Mouse (Mus musculus): Measurements from ENCODE around the gene Sfta2. TPM values are rescaled to one million over a fixed set of nuclear protein-coding genes. Genes with fewer than 3 reads are reported as not detected.

The Sfta2 gene
- polyA plus RNA-seq, 1 experiment from 2014 or later: not detected

DNA sequence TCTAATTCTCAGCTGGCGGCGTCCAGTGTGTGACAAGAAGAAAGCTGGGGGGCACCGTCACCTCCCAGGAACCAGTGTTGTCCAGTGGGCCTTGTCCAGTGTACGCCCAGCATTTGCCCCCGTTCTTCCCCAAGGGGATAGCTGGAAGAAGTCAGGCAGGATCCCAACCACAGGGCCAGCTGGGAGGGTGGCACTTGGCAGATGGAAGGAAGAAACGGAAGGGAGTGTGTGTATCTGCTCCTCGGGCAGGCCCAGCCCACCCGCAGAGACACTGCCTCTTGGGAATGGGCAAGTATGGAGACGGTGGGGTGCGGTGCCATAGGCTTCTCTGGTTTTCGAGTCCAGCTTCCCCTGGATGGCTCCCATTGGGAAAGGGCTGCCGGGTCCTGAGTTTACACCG lies 80.6 kb downstream of the Sfta2 start:
- H3K27me3 ChIP-seq (replicated peaks; ENCODE audit: control insufficient read depth, insufficient read depth, low read length): no peaks in the 10 kb centered on the region
- no peaks in the 10 kb centered on the region for H3K9me3 ChIP-seq (ENCODE audit: control insufficient read depth, low read length)
- no peaks in the 10 kb centered on the region for H3K4me1 ChIP-seq (replicated peaks; ENCODE audit: control insufficient read depth, insufficient read depth, low read length)
- H3K9ac ChIP-seq (replicated peaks; ENCODE audit: low read depth, low read length): no peak overlapping the region
- WGBS: 84% methylated on average over 13 of the region's 13 CpGs
- H3K4me2 ChIP-seq (ENCODE audit: low read length): no peak overlapping the region
- H3K4me3 ChIP-seq (replicated peaks; ENCODE audit: low read length): no peak overlapping the region
- H3K27ac ChIP-seq (ENCODE audit: low read length): no peak overlapping the region
- ATAC-seq: no peak
- H3K36me3 ChIP-seq (ENCODE audit: control insufficient read depth, insufficient read depth): peaks cover 29% of the 10 kb centered on the region

- no peaks in the 10 kb centered on the region for H3K4me1 ChIP-seq (replicated peaks; ENCODE audit: control insufficient read depth, insufficient read depth, low read length)
- ATAC-seq: no peak
- H3K9ac ChIP-seq (replicated peaks; ENCODE audit: low read depth, low read length): no peak overlapping the region
- 59% methylated on average over 9 of the region's 9 CpGs for WGBS
- H3K4me2 ChIP-seq (ENCODE audit: low read length): no peak overlapping the region
- no peak overlapping the region for H3K27ac ChIP-seq (ENCODE audit: low read length)
- no peaks in the 10 kb centered on the region for H3K27me3 ChIP-seq (replicated peaks; ENCODE audit: control insufficient read depth, insufficient read depth, low read length)
- H3K9me3 ChIP-seq (ENCODE audit: control insufficient read depth, low read length): no peaks in the 10 kb centered on the region
- no peak overlapping the region for H3K4me3 ChIP-seq (replicated peaks; ENCODE audit: low read length)
- H3K36me3 ChIP-seq (ENCODE audit: control insufficient read depth, insufficient read depth): peaks cover 50% of the 10 kb centered on the region
These were observed 83.7 kb downstream of the Sfta2 start for GRCm38 (mm10) chr17:35685061-35685460.

DNA sequence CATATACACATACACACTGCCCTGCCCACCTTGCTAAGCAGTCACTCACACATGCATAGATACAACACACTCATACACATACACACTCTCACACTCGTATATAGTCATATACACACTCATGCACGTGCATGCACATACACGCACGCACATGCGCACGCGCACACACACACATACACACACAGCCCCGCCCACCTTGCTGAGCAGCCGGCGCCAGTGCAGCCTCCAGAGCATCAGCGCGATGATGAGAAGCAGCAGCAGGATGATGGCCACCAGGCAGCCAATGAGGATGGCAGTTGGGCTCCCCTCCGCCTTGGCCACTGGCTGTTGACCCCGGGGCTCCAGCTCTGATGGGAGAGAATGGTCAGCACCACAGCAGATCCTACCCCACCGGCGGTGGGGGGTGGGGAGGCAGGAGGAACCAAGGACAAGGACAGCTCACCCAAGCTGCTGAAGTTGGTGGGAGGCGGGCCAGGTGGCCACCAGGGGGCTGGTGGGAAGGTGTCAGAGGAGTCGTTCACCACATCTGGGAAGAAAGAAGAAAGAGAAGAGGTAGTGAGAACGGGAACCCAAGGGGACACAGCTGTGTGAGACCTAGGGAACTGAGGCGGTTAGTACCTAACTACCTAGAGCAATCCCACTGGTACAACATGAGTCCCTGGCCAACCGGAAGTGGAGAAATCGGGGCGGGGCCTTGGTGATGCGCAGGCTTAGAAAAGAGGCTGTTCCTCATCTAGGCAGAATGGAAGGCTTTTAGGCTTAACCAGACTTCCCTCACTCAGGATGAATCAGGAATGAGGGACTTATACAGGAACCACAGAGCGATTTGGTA lies 87.2 kb downstream of the Sfta2 start:
- Histone ChIP-seq H3K36me3 (ENCODE audit: control insufficient read depth, insufficient read depth) (peaks cover 62% of the 10 kb centered on the region), H3K4me3 (replicated peaks; ENCODE audit: low read length) (no peak overlapping the region), H3K4me1 (replicated peaks; ENCODE audit: control insufficient read depth, insufficient read depth, low read length) (no peaks in the 10 kb centered on the region), H3K4me2 (ENCODE audit: low read length) (no peak overlapping the region), H3K27ac (ENCODE audit: low read length) (no peak overlapping the region), H3K9me3 (ENCODE audit: control insufficient read depth, low read length) (no peaks in the 10 kb centered on the region), H3K9ac (replicated peaks; ENCODE audit: low read depth, low read length) (no peak overlapping the region), H3K27me3 (replicated peaks; ENCODE audit: control insufficient read depth, insufficient read depth, low read length) (no peaks in the 10 kb centered on the region)
- 91% methylated on average over 25 of the region's 25 CpGs for WGBS
- ATAC-seq: no peak

- Histone ChIP-seq H3K36me3 (ENCODE audit: control insufficient read depth, insufficient read depth) (peaks cover 53% of the 10 kb centered on the region), H3K9me3 (ENCODE audit: control insufficient read depth, low read length) (no peaks in the 10 kb centered on the region)
- WGBS: 89% methylated on average over 18 of the region's 18 CpGs
These were observed 88.7 kb downstream of the Sfta2 start for GRCm38 (mm10) chr17:35689936-35690645.

GRCm38 (mm10) chr17:35691811-35692210 lies 90.5 kb downstream of the Sfta2 start:
- WGBS: 88% methylated on average over 4 of the region's 4 CpGs
- no peaks in the 10 kb centered on the region for H3K9me3 ChIP-seq (ENCODE audit: control insufficient read depth, low read length)
- H3K9ac ChIP-seq (replicated peaks; ENCODE audit: low read depth, low read length): no peak overlapping the region
- no peaks in the 10 kb centered on the region for H3K27me3 ChIP-seq (replicated peaks; ENCODE audit: control insufficient read depth, insufficient read depth, low read length)
- ATAC-seq: no peak
- H3K4me2 ChIP-seq (ENCODE audit: low read length): no peak overlapping the region
- H3K4me3 ChIP-seq (replicated peaks; ENCODE audit: low read length): no peak overlapping the region
- H3K27ac ChIP-seq (ENCODE audit: low read length): no peak overlapping the region
- peaks cover 5% of the 10 kb centered on the region for H3K4me1 ChIP-seq (replicated peaks; ENCODE audit: control insufficient read depth, insufficient read depth, low read length)
- peaks cover 53% of the 10 kb centered on the region for H3K36me3 ChIP-seq (ENCODE audit: control insufficient read depth, insufficient read depth)

More at GRCm38 (mm10) chr17:35689936-35690645, 88.7 kb downstream of the Sfta2 start:
- no peaks in the 10 kb centered on the region for H3K27me3 ChIP-seq (replicated peaks; ENCODE audit: control insufficient read depth, insufficient read depth, low read length)
- no peak overlapping the region for H3K4me2 ChIP-seq (ENCODE audit: low read length)
- no peak for ATAC-seq
- H3K4me1 ChIP-seq (replicated peaks; ENCODE audit: control insufficient read depth, insufficient read depth, low read length): no peaks in the 10 kb centered on the region
- H3K9ac ChIP-seq (replicated peaks; ENCODE audit: low read depth, low read length): no peak overlapping the region
- no peak overlapping the region for H3K27ac ChIP-seq (ENCODE audit: low read length)
- H3K4me3 ChIP-seq (replicated peaks; ENCODE audit: low read length): no peak overlapping the region

- no peaks in the 10 kb centered on the region for H3K9me3 ChIP-seq (ENCODE audit: control insufficient read depth, low read length)
- WGBS: 78% methylated on average over 4 of the region's 4 CpGs
- no peak overlapping the region for H3K27ac ChIP-seq (ENCODE audit: low read length)
- H3K27me3 ChIP-seq (replicated peaks; ENCODE audit: control insufficient read depth, insufficient read depth, low read length): no peaks in the 10 kb centered on the region
- no peak overlapping the region for H3K4me3 ChIP-seq (replicated peaks; ENCODE audit: low read length)
- no peak overlapping the region for H3K4me2 ChIP-seq (ENCODE audit: low read length)
- no peak for ATAC-seq
- H3K36me3 ChIP-seq (ENCODE audit: control insufficient read depth, insufficient read depth): peaks cover 47% of the 10 kb centered on the region
- peaks cover 10% of the 10 kb centered on the region for H3K4me1 ChIP-seq (replicated peaks; ENCODE audit: control insufficient read depth, insufficient read depth, low read length)
- no peak overlapping the region for H3K9ac ChIP-seq (replicated peaks; ENCODE audit: low read depth, low read length)
These were observed 91.0 kb downstream of the Sfta2 start for GRCm38 (mm10) chr17:35692368-35692767.

DNA sequence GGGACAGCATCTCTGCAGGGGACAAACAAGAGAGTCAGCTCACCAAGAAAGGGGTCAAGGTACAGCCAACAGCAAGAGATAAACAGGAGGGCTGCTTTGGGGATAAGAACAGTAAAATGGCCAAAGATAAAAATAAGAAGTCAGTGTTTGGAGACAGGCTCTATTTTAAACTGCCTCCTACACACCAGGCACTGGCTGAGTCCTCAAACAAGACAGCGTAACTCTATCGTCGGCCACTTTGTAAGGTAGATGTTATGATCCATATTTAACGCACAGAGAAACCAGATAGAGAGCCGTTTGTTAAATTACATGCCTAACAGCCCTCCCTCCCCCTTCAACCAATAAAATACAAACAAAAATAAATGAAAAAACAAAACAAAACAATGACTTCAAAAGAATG lies 92.6 kb downstream of the Sfta2 start:
- no peak overlapping the region for H3K4me2 ChIP-seq (ENCODE audit: low read length)
- 92% methylated on average over 5 of the region's 5 CpGs for WGBS
- H3K36me3 ChIP-seq (ENCODE audit: control insufficient read depth, insufficient read depth): peaks cover 42% of the 10 kb centered on the region

GRCm38 (mm10) chr17:35695289-35695688 lies 93.9 kb downstream of the Sfta2 start:
- Histone ChIP-seq H3K9ac (replicated peaks; ENCODE audit: low read depth, low read length) (no peak overlapping the region), H3K4me2 (ENCODE audit: low read length) (no peak overlapping the region), H3K4me3 (replicated peaks; ENCODE audit: low read length) (no peak overlapping the region), H3K9me3 (ENCODE audit: control insufficient read depth, low read length) (no peaks in the 10 kb centered on the region), H3K4me1 (replicated peaks; ENCODE audit: control insufficient read depth, insufficient read depth, low read length) (peaks cover 34% of the 10 kb centered on the region), H3K36me3 (ENCODE audit: control insufficient read depth, insufficient read depth) (peaks cover 28% of the 10 kb centered on the region), H3K27ac (ENCODE audit: low read length) (no peak overlapping the region), H3K27me3 (replicated peaks; ENCODE audit: control insufficient read depth, insufficient read depth, low read length) (no peaks in the 10 kb centered on the region)
- no peak for ATAC-seq
- 95% methylated on average over 2 of the region's 2 CpGs for WGBS

More for the DNA sequence above, 92.6 kb downstream of the Sfta2 start:
- no peaks in the 10 kb centered on the region for H3K27me3 ChIP-seq (replicated peaks; ENCODE audit: control insufficient read depth, insufficient read depth, low read length)
- no peak for ATAC-seq
- no peak overlapping the region for H3K4me3 ChIP-seq (replicated peaks; ENCODE audit: low read length)
- no peaks in the 10 kb centered on the region for H3K9me3 ChIP-seq (ENCODE audit: control insufficient read depth, low read length)
- no peak overlapping the region for H3K27ac ChIP-seq (ENCODE audit: low read length)
- H3K9ac ChIP-seq (replicated peaks; ENCODE audit: low read depth, low read length): no peak overlapping the region
- H3K4me1 ChIP-seq (replicated peaks; ENCODE audit: control insufficient read depth, insufficient read depth, low read length): peaks cover 23% of the 10 kb centered on the region

DNA sequence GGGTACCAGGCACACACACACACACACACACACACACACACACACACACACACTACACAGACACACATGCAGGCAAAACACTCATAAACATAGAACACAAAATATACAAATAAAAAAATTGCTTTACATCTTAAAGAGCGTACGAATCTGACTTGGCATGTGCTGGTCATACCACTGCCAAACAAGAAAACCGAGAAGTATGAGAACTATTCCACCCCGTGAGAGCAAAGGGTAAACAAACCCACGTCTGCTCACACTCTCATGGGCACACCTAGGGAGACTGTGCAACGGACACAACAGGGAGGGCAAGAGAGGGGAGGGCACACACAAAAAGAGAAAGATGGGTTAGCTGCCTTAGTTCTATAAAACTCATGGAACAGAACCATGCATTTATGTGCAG lies 95.3 kb downstream of the Sfta2 start:
- Histone ChIP-seq H3K36me3 (ENCODE audit: control insufficient read depth, insufficient read depth) (peaks cover 19% of the 10 kb centered on the region), H3K27ac (ENCODE audit: low read length) (peak overlapping the region; percentile 100), H3K9ac (replicated peaks; ENCODE audit: low read depth, low read length) (no peak overlapping the region; the same call in 1 of the 2 replicates), H3K4me3 (replicated peaks; ENCODE audit: low read length) (peak overlapping the region; percentile 51), H3K4me1 (replicated peaks; ENCODE audit: control insufficient read depth, insufficient read depth, low read length) (peaks cover 39% of the 10 kb centered on the region), H3K9me3 (ENCODE audit: control insufficient read depth, low read length) (no peaks in the 10 kb centered on the region), H3K27me3 (replicated peaks; ENCODE audit: control insufficient read depth, insufficient read depth, low read length) (no peaks in the 10 kb centered on the region), H3K4me2 (ENCODE audit: low read length) (peak overlapping the region; percentile 90)
- WGBS: 30% methylated on average over 6 of the region's 6 CpGs
- ATAC-seq: no peak

All from forebrain, embryonic 16.5 days (tissue).